Mouse (Mus musculus): ENCODE data around the gene Ccdc30.
A peak's percentile ranks its signal among the peaks of the same experiment; 100 is the strongest.

The Ccdc30 gene

DNA sequence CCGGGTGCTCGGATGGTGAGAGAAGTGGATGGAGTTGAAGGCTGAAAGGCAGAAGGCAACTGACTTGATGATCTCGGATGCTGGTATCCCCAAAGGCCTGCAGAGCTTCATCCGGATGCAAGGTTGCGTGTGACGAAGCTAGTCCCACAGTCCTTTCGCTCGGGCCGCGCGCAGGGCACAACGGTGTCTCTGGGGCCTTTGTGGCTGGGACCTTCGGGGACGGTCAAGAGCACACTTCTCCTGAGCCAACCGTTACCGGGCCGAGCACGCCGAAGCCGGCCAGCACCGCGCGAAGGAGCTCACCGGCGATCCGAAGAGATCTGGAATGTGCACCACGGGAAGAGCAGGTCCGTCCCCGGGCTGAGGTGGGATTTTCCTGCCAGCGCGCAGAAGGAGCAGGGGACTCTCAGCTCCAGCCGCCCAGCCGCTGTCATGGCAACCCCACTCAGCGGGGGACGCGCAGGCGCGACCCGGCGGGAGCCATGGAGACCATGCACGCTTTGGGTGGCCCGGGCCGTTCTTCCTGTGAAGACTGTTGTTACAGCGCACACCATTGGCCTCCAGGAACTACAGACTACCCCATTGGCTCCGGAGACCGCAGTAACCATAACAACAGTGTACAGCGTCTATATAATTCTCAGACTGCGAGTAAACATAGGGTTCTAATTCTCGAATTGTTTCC is at the start of gene Ccdc30:
Gene Ccdc30 (minus strand): TSS at position 450 of the 682 bp plus-strand sequence.
- peak; percentile 31 for DNase-seq (ENCODE audit: low spot score)

DNA sequence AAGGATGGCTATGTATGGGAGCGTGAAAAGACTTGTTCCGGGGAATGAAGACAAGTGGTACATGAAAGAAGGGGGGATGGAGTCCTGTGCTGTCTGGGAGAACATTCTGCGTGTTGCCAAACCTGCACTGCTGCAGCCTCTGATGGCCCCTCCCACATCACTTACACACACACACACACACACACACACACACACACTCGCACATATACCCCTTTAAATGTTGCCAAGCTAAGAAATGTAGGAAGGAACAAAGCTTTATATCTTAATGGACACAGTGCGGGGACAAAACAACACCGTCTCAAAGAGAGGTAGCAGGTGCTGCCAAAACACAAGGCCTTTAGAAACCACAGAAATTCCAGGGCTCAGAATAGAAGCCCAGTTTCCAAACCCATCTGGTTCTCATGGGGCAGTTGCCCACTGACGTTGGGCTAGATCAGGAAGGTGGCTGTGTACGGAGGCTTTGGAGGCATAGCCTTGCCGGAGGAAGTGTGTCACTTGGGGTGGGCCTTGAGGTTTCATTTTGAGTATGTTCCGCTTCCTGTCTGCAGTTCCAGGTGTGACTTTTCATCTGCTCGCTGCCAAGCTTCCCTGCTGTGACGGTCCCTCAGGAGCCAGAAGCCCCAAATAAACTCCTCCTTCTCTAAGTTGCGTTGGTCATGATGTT is 48.6 kb upstream of the Ccdc30 start:
- DNase-seq (ENCODE audit: low spot score) = no peak

GRCm38 (mm10) chr4:119462858-119463755 is 47.8 kb upstream of the Ccdc30 start:
- no peak for DNase-seq (ENCODE audit: low spot score)

- DNase-seq (ENCODE audit: low spot score) = no peak
Measured at GRCm38 (mm10) chr4:119462457-119462856, 47.1 kb upstream of the Ccdc30 start.

DNA sequence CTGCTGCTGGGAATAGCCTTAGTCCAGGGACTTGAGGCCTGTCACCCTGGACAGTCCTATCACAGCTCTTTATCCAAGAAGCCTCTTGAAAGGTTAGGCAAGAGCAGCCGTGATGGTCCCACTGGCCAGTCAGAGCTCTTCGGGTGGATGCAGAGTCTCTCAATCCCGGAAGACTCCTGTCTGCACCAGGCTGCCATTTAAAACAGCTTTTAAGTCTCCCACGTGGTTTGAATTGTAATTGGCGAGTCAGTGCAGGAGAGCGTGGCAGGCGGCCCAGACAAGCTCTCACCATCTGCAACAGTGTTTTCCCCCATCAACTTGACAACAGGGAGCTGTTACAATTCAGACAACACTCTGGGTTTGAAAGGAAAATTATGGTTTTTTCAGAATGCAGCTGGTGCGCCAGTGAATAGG is 45.4 kb upstream of the Ccdc30 start:
- DNase-seq (ENCODE audit: low spot score) = no peak

DNA sequence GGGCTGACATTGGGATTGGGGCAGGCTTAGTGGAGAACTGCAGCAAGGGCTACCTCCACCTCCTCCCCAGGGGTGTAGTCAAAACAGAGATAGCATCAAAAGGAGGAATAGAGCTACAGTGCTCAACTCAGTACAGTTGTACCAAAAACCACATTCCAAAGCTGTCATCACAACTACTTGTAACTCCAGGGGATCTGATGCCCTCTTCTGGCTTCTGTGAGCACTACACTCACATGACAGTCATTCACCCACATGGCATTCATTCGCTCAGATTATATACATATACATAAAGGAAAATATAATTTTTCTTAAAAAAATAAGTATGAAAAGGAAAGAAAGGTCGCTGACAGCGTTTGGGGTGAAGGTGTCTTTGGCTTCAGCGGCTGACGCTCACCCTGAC is 45.0 kb upstream of the Ccdc30 start:
- peak; percentile 23 for DNase-seq (ENCODE audit: low spot score)

- no peak for DNase-seq (ENCODE audit: low spot score)
Measured at GRCm38 (mm10) chr4:119453533-119453932, 38.2 kb upstream of the Ccdc30 start.

- no peak for DNase-seq (ENCODE audit: low spot score)
Measured at GRCm38 (mm10) chr4:119453128-119453527, 37.8 kb upstream of the Ccdc30 start.

DNA sequence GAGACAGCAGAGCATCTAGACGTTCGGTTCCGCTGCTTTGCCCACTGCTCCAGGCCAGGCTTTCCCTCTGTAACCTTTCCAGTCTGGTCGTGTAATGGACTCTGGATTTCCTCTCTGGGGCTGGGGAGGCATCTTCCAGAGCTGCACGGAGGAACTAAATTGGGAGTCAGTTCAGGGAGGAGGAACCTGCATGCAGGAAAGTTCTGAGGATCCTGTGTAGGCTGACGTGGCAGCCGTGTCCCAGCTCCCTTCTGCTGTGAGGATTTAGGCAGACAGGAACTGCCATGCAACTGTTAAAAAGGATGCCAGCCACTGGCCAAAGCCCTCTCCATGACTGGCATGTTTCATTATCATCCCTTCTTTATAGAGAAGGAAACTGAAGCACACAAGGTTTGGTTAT is 35.1 kb upstream of the Ccdc30 start:
- DNase-seq (ENCODE audit: low spot score) = no peak

DNA sequence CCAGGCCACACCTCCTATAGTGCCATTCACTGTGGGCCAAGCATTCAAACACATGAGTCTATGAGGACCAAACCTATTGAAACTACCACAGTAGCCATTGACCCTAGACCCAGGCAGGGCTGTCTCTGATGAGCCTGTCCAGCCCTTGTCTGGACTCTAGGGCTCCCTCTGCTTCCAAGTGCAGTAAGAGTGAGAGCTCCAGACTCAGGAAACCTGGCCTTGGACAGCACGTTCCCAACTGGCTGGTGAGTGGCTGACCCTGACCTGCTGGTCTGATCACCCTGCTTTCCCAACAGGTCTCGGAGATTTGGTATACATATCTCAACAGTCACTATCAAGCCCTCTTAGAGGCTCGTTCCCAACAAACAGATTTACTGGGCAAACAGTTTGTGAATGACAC is 32.5 kb upstream of the Ccdc30 start:
- no peak for DNase-seq (ENCODE audit: low spot score)

- no peak for DNase-seq (ENCODE audit: low spot score)
Measured at GRCm38 (mm10) chr4:119447261-119447660, 31.9 kb upstream of the Ccdc30 start.

- no peak for DNase-seq (ENCODE audit: low spot score)
Measured at GRCm38 (mm10) chr4:119442539-119442938, 27.2 kb upstream of the Ccdc30 start.

- no peak for DNase-seq (ENCODE audit: low spot score)
Measured at GRCm38 (mm10) chr4:119441836-119442235, 26.5 kb upstream of the Ccdc30 start.

DNA sequence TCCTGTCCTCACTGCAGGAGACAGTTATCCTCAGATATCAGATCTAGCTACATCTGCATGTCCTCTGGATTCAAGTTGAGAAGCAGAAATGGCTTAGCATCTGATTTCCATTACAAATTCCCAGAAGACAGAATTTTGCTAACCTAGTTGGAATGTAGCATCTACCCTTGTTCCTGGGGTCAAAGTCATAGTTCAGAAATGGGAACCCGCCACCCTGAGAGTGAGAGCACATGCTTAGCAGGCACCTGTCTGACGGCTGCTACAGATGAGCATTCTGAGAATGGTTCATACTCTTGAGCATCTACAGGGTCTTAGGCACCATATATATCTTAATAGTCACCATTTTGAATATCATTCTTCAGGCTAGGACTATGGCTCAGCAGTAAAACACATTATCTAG is 22.6 kb upstream of the Ccdc30 start:
- no peak for DNase-seq (ENCODE audit: low spot score)

GRCm38 (mm10) chr4:119430678-119431077 is 15.4 kb upstream of the Ccdc30 start:
- no peak for DNase-seq (ENCODE audit: low spot score)

DNA sequence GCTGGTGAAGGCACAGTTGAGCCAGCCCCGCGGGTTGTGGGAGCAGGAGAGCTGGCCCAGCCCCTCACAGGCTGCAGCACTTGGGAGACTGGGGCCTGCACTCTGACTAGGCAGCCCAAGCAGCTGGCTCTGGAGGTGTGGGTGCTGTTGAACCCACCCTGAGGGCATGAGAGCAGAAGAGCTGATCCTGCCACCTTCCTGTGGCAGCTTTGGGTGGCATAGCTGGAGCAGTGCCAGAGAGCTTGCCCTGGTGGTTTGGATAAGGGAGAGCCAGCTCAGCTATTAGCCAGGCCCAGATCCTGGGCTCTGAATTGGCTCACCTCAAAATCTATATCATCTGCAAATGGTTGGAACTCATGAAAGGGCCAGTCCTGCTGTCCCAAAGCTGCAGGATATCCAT is 12.4 kb upstream of the Ccdc30 start:
- no peak for DNase-seq (ENCODE audit: low spot score)

DNA sequence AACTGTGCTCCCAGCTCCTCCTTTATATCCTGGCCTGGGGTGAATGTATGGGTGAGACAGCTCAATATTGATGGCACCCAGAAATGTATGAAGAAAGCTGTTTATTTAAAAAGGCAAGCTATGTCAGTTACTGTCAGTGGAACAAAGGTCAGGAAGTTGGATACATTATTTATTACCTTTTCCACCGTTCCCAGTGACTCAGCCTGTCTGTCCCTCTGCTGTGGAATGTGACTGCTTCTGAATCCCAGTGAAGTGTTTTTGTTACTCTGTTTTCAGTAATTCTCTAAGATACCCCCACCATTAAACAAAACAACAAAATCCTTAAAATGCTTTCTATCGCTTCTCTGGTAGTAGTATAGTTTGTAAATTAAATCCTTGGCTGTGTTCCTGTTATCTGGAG is 10.3 kb upstream of the Ccdc30 start:
- no peak for DNase-seq (ENCODE audit: low spot score)

- DNase-seq (ENCODE audit: low spot score) = peak; percentile 60
Measured at GRCm38 (mm10) chr4:119425077-119425476, 9.8 kb upstream of the Ccdc30 start.

- DNase-seq (ENCODE audit: low spot score) = peak; percentile 82
Measured at GRCm38 (mm10) chr4:119422294-119422964, 7.1 kb upstream of the Ccdc30 start, which contains the start of the genes Ppcs and Zmynd12. TSS of gene Ppcs (minus strand) at chr4:119422420. TSS of gene Zmynd12 (plus strand) at chr4:119422814.

DNA sequence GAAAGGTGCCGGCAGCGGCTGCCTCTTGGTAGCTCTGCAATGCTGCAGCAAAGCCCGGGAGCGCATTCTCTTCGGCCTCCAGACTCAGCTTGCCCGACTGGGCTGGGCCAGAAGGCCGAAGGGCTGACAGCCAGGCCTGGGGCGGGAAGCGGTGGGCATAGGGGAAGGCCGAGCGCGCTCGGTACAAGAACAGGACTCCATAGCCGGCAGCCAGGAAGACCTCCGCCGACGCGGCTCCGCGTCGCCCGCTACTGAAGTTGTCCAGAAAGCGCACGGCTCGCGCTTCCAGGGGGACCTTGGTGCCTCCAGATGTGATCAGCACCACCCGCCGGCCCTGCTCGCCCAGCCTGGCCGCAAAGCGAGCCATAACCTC is 6.6 kb upstream of the Ccdc30 start:
- DNase-seq (ENCODE audit: low spot score) = no peak

DNA sequence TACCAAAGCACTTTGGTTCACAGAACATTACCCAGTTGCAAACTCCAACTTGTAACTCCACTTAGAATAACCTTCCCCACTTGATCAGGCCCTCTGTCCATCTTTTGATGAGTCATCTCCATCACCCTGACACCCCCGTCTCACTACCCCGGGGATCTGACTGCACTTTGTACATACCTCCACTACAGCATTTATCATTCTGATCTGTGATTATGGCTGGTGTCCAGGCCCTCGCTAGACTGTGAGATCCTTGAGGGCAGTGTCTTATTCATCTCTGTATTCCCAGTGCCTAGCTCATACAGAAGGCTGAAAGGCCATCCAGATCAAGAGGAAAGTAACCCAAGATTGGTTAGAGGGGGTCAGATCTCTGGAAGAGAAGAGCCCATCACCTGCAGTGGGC is 5.9 kb upstream of the Ccdc30 start:
- DNase-seq (ENCODE audit: low spot score) = no peak

- DNase-seq (ENCODE audit: low spot score) = peak; percentile 38
Measured at GRCm38 (mm10) chr4:119417894-119418293, 2.6 kb upstream of the Ccdc30 start.
